Mouse (Mus musculus) bone marrow macrophage, adult 2 months (primary cell): ENCODE results near the gene 1600015I10Rik.

Experiments
- CTCF ChIP-seq: IDR thresholded peaks from 2 replicates; pipeline ENCODE4 v1.5.1; 2012; ENCODE audit warnings: low read depth, mild to moderate bottlenecking, low read length, moderate library complexity
- POLR2A ChIP-seq: IDR thresholded peaks from 2 replicates; pipeline ENCODE4 v1.6.1; 2012; ENCODE audit warnings: mild to moderate bottlenecking, low read depth, low read length, borderline replicate concordance

DNA sequence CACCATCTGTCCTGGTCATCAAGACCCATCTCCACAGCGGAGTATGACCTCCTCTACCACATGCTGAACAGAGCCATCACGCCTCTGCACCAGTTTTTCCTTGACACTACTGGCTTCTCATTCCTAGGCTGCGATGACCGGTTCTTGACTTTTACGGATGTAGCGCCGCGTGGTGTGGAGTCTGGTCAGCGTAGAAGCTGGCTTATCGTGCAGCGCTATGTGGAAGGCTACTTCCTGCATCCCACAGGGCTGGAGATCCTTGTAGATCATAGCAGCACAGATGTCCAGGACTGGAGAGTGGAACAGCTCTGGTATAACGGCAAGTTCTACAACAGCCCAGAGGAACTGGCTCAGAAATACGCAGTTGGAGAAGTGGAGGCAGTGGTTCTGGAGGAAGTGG is 24.1 kb upstream of the 1600015I10Rik start:
- TF ChIP-seq CTCF (no peak), POLR2A (no peak)
